Mouse (Mus musculus): ENCODE data around the gene Acvrl1.

DNA sequence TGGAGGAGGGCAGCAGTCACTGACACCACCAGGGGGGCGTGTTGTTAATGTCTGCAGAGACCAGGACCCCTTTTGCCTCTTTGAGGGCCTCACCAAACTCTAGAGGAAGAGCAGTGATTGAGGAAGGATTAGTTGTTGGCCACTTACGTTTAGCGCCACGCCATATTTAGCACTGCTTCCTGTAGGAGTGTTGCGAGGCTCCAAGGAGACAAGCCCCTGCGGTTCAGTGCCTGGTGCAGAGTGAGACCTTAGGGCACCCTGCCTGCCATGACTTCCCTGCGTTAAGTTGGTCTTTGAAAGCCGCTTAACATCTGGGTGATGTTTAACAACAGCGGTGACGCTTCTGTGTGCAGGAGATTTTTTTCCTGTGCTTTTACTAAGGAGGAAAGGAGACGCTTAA is 3.2 kb downstream of the Acvrl1 start:
- TF ChIP-seq CTCF (conservative IDR thresholded peaks at IDR 0.05; ENCODE audit: low read length) (no peak), POU5F1 (IDR thresholded peaks at IDR 0.05; ENCODE audit: borderline replicate concordance, low read length) (no peak)

Measured in E14TG2a.4 (cell line).